Mouse (Mus musculus): ENCODE results near the gene Imp4. TPM values are rescaled to one million over a fixed set of nuclear protein-coding genes. Genes with fewer than 3 reads are reported as not detected.

The Imp4 gene
- total RNA-seq, 2 experiments from 2014 or later: 30.5 to 31.2 TPM

DNA sequence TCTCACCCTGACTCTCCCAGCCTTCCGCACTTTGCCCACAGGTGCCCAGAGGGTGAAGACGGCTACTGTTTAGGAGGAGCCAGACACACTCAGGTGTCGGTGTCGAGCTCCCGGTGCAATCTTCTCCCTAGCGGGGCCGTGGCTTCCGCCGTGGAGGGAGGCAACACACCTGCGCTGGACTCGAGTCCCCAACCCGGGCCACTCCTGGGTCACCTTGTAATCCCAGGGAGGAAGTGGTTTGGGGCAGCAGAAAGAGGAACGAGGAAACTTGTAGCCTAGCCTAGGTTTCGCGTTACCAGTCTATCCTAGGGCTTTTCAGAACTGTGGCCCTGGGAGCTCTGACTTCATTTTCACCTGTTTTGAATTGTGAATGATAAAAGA, 20.4 kb downstream of the Imp4 start:
- no peak for DNase-seq

DNA sequence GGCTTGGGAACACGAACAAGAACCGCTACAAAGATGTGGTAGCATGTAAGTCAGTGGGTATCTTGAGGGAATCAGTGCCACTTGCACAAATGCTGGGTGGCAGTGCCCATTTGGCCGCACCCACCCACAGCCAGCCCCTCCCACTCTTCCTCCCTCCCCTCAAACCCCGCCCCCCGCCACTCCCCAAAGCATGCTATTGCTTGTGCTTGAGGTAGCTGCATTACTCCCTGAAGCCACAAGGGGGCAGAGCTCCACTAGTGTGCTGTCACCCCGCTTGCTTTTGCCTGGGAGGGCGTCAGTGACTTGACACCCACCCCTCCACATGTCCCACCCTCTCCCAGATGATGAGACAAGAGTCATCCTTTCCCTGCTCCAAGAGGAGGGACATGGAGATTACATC, 23.1 kb downstream of the Imp4 start:
- DNase-seq: peak; percentile 74 to 75

DNA sequence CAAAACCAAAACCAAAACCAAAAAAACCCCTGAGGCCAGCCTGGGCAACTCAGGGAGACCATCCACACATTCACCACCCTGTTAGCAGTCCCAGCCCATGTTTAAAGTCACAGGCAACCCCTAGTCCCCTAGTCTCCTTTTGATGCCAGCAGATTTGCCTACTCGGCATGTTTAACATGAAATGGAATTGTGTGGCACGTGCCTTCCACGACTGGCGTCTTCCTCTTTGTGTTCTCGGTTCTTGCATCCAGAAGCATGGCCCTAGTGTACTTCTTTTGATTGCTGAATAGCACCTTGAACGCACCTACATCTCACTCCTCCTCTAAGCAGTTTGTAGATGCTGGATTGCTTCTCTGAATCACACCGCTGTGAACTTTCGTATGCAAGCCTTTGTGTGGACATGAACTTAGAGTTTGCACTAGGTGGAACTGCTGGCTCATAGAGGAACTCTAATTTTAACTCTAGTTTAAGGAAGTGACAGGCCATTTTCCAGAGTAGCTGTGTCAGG, 24.7 kb downstream of the Imp4 start:
- DNase-seq: peak; percentile 36 to 59

DNA sequence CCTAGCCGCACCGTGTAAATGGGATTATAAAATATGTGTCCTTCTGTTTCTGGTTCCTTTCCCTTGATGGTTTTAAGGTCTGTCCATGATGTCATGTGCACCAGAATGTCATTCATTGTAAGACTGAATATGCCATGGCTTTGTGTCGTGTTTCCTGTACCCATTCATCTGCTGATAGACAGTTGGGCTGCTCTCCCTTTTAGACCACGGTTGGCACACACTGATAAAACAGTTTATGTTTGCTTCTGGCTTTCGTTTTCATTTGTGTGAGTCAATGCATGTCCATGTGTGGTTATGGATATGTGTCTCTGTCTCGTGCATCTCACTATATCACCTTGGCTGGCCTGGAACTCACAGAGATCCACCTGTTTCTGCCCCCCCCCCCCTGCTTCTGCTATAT, 25.8 kb downstream of the Imp4 start:
- DNase-seq: no peak

DNA sequence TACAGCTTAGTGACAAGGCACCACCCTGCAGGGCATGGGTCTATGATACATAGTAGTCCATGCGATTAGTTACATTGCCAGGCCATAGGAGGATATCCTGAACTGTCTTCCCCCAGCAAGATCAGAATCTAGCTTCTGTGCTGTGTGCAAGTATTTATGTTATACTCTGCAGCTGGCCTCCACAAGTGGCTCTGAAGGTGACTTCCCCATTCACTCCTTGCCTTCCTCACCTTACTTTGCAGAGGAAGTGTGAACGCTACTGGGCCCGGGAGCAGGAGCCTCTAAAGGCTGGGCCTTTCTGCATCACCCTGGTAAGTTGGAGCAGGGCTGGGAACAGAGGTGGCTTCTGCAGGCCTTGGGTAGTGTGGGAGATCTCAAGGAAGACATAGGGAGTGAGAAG, 28.4 kb downstream of the Imp4 start:
- DNase-seq: no peak

DNA sequence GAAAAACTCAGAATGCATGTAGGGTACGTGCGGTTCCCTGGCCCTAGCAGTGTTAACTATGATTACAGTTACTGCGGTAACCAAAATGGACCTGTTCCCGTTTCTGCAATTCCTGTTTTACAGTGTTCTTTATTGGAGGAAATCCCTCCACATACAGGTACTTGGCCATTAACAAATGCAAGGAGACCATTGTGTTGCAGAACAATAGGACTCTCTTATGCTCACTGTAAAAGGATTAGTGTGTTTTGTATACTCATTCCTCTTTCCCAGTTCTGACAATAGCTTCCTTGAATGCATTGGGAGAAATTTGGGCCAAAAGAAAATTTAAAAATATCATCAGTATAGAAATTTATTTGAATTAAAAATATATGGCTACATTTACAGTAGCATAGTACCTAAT, 28.8 kb downstream of the Imp4 start:
- no peak for DNase-seq

DNA sequence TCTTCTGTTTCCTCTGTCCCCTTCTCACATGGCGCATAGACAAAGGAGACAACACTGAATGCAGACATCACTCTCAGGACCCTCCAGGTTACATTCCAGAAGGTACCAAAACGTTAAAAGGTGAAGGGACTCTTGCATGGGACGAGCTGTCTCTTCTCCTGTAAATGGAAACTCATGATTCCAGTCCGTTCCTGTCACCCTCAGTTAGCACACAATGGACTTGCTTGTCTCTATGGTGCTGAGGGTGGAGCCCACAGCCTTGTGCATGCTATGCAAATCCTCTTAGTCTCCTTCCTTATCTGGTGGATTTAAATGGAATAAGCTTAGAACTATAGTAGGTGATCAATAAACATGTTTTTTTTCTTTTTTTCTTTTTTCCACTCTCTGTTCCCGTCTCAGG, 30.1 kb downstream of the Imp4 start:
- DNase-seq: no peak

DNA sequence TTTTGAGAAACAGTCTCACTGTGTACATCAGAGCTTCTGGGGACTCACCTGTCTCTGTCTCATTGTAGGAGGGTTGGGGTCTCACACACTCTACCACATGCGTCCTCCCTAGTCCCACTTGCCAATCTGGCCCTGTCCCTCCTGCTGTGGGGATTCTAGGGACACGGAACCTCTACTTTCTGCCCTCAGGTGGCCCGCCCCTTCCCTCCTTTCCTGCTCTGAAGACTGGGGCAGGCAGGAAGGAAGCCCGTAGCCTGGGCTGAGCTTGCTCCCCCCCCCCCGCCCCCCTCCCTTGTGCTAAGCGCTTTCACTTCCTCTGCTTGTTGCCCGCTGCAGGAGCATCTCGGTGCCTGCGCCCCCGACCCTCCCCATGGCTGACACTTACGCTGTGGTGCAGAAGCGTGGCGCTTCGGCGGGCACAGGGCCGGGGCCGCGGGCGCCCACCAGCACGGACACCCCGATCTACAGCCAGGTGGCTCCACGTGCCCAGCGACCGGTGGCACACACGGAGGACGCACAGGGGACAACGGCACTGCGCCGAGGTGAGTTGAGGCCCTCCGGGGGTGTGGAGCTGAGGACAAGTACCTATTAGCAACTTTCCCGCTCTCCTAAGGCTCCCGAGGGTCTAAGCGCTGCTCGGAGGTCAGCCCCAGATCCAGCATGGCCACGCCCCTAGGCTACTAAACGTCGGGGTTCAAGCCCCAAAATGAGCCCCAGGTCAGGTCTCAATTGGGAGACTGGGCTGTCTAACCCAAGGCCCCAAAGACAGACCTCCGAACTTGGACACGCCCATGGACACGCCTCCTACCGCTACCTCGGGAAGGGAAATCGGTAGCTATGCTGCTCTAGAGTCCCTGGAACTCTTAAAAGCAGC, 33.0 kb downstream of the Imp4 start:
- peak; percentile 68 to 72 for DNase-seq

DNA sequence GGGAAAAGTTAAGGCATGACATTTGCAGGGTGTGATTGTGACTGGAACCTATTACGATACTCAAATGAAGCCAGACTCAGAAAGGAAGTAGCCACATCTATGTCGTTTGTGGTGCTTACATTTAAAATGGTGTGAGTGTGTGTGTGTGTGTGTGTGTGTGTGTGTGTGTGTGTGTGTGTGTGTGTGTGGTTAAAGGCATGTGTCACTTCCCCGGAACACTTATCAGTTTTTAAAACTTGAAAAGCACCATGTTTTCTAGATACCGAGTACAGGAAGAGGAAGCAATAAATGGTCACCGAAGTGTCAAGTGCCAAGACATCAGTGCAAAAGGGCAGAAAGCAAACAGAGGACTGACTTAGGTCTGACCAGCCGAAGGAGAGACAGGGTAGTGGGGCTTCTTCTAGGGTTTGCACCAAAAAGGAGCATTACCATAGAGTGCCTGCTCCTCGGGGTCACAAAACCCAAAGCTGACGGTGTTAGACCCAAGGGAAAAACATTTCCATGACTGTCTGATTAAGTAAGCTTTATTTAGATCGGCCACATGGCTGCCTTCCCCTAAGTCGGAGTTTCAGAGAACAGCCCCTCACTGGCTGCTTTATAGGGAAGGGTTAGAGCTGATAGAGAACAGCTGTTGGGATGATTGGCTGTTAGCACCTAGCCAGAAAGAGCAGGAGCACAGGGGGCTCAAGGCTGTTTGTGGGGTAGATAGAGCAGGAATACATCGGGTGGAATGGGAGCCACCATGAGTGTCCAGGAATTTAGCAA, 39.4 kb downstream of the Imp4 start:
- DNase-seq: no peak

DNA sequence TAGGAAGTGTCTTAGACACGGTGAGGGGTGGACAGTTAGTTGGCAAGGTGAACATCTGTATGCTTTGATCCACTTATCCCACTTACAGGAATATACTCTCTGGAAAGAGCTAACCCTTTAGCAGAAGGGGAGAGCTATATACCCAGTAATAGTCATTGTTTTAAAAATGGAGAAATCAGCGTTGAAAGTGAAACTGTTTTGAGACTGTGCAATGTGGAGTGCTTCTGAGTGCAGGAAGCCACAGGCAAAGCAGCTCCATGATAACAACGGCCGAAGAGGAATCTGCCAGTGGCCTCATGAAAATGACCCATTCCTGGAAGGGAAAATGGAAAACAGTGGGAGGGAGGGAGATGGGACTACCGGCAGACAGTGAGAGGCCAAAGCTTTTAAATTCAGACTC, 41.1 kb downstream of the Imp4 start:
- DNase-seq: no peak

DNA sequence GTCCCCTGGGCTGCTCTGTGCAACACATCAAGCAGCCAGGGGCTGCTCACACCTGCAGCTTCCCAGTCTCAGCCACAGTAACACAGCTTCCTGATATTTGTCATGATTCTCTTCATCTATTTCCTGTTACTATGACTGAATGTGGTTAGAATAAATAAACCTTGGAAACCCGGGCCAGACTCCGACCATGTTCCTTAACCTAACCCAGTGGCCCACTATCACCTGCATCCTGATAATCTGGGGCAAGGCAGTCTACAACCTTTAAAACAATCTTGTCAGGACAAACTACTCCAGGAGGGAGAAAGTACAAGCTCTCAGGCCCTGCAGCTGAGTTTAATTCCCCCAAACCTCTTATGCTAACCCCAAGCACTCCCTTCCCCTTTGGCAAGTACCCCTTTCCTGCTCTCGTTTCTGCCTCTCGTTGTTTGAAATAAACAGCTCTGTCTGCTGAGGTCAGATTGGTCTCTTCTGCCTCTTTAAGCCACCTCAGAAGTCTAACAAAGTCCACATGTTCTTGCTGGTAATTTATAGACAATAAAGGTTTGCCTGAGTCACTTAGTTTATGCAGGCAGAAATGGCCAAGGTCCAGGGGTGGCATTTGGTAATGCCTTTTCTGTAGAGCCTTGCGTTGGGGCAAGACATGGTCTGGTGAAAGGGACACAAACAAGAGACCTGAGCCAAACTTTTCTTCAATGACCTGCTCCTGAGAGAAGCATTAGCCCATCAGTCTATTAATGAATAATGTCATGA, 42.4 kb downstream of the Imp4 start:
- DNase-seq: no peak

DNA sequence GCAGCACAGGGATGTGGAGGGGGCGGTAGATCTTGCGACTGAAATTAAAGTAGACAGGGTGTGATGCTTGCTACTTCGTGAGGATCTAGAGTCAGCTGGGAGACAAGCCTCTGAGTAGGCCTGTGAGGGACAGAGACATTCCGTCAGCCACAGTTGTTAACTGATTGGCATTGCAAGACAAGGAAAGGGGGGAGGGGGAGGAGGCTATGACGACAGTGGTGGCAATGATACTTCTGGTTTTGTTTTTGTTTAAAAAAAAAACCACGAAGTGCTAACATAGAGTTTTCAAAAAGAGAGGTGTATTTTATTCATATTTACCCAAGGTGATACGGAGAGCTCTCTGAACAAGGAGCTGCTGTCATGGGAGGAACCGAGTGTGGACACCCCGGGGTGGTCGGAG, 44.8 kb downstream of the Imp4 start:
- no peak for DNase-seq

DNA sequence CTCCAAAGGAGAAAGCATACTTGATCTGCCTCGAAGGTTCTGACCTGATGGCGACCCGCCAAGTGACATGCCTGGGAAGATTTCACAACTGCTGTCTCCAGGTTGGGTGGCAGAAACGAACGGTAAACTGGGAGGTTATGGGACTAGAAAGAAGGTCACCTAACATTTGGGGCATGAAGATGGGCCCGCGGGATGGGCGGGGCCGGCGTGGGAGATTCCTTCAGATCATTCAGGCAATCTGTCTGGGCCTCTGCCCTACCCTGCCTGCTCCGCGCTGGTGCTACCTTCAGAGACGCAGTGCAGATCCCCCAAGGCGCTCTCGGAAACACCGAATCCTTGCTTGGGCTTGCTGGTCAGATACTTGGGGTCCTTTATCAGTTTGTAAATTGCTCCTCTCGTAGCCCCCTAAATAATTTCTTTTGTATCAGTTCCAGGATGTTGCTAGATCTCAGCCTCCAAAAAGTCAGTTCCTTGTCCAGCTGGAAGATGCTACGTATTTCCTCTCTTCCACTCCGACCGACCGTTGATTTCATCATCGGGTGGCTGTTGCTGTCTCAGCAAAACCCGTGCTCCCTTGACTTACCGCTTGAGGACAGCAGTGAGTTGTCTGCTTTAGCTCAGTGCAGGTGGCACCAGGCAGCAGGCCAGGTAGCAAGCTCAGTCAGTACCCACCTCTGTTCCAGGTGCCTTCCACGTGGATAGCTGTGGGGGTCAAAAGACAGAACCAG, 46.0 kb downstream of the Imp4 start:
- DNase-seq: peak; percentile 50 to 59

DNA sequence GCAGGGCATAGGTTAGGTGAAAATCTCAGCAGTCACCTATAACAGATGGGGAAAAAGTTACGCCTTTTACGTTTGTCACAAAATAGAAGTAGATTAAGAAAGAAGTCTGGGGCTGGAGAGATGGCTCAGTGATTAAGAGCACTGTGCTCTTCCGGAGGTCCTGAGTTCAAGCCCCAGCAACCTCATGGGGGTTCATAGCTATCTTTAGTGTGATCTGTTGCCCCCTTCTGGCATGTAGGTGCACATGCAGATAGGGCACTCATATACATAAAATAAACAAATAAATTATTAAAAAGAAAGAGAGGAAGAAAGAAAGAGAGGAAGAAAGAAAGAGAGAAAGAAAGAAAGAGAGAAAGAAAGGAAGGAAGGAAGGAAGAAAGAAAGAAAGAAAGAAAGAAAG, 47.7 kb downstream of the Imp4 start:
- DNase-seq: no peak

DNA sequence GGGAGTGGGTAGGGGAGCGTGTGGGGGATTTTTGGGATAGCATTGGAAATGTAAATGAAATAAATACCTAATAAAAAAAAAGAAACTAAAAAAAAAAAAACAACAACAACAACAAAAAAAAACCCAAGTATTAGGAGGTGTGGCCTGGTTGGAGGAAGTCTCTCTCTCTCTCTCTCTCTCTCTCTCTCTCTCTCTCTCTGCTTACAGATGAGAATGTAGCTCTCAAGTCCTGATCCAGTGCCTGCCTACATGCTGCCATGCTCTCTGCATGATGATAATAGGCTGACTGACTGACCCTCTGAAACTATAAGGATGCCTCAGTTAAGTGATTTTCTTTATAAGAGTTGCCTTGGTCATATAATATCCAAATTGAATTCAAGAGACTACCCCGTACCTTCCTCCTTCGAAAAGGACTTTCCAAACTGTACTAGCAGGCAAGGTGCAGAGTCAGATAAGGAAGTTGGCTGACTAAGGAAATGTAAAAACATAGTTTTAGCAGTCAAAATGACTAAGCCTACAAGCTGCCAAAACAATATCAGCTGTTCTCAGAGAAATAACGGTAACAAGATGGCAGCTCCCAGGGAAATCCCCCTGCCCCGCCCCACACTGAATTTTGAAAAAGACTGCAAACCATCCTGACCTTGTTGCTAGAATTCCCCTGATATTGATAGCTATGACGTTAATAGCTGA, 50.3 kb downstream of the Imp4 start:
- DNase-seq: no peak

DNA sequence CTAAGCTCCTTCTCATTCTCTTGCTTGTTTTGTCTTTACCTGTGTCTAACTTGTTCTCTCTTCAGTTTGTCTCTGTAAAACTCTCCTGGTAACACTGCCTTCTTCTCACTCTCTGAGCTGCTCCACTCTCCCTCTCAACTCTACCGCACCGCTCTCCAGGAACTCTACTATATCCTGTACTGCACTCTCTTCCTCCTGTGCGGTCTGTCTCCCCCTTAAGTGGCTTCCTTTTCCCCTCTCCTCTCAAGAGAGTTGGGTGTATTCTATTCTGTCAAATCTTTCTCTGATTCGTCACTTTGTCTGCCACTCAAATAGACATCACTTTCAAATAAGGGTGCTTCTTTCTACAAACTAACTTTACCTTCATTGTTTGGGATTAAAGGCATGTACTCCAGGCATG, 51.8 kb downstream of the Imp4 start:
- DNase-seq: no peak

Small RNA genes within 50 kb of the gene (microRNA-seq; reads per million reads assigned to microRNA genes)
- 0.27 to 1.9 reads per million in 2 experiments for gene Mir5103

Other genes starting within 250 kb of the Imp4 start
- 10 to 100 TPM; 13.4 to 15.5 TPM for gene Ccdc115, start 179 bp upstream of the Imp4 start, total RNA-seq (2021)
- gene Ptpn18, start 19.9 kb downstream of the Imp4 start, total RNA-seq (2021): 1 to 10 TPM; 4.0 to 4.3 TPM
- gene Prss39, start 58.6 kb downstream of the Imp4 start, total RNA-seq (2021): not detected
- gene Cfc1, start 95.8 kb downstream of the Imp4 start, total RNA-seq (2021): not detected
- gene Prss40, start 121.1 kb downstream of the Imp4 start, total RNA-seq (2021): not detected
- gene Amer3, start 139.8 kb downstream of the Imp4 start, total RNA-seq (2021): not detected